Mouse (Mus musculus) brain, embryonic 14.5 days (tissue): ENCODE results near the gene Rbpjl. TPM values are rescaled to one million over a fixed set of nuclear protein-coding genes. Genes with fewer than 3 reads are reported as not detected.

Experiments used
- DNase-seq: peaks from one replicate; pipeline ENCODE4 v3.0.0-alpha.2; 2011; ENCODE audit warnings: low read depth
- CTCF ChIP-seq: fragments of 200-500 bp; IDR thresholded peaks from 2 replicates; pipeline ENCODE4 v1.5.1; 2012; ENCODE audit warnings: inconsistent platforms, mild to moderate bottlenecking, moderate library complexity, borderline replicate concordance; ENCODE audit not compliant: insufficient read depth, insufficient read length; ENCODE audit errors: extremely low read depth
- POLR2A ChIP-seq: fragments of 200-500 bp; IDR thresholded peaks from 2 replicates; pipeline ENCODE4 v1.6.1; 2012; ENCODE audit warnings: mild to moderate bottlenecking, inconsistent platforms, borderline replicate concordance; ENCODE audit not compliant: poor library complexity, insufficient read depth, insufficient read length, severe bottlenecking; ENCODE audit errors: extremely low read depth
- polyA plus RNA-seq: library from polyadenylated mRNA; depleted of rRNA; stranded (reverse); fragments of >200 nt; gene quantifications from 2 replicates; pipeline ENCODE4 v1.2.3, GENCODE M21; 2012

The Rbpjl gene
- polyA plus RNA-seq, 1 experiment, result 0.10 TPM

DNA sequence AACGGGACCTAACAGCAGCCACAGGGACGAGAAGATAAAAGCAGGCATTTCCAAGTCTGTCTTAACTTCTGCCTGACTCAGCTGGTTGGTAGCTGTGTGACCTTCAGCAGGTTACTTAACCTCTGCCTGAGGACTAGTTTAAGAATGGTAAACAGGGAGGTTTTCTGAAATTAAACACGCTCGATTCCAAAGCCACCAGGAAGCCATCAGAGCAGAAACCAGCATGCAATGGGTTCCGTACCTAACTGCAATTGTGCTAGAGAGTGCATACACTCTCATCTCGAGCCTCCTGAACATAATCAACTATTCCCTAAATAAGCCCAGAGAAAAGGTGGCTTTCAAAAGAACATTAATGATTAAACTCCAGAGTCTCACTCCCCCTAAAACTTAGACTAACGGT lies 38.8 kb downstream of the Rbpjl start:
- TF ChIP-seq CTCF (no peak), POLR2A (no peak)
- DNase-seq, result no peak

DNA sequence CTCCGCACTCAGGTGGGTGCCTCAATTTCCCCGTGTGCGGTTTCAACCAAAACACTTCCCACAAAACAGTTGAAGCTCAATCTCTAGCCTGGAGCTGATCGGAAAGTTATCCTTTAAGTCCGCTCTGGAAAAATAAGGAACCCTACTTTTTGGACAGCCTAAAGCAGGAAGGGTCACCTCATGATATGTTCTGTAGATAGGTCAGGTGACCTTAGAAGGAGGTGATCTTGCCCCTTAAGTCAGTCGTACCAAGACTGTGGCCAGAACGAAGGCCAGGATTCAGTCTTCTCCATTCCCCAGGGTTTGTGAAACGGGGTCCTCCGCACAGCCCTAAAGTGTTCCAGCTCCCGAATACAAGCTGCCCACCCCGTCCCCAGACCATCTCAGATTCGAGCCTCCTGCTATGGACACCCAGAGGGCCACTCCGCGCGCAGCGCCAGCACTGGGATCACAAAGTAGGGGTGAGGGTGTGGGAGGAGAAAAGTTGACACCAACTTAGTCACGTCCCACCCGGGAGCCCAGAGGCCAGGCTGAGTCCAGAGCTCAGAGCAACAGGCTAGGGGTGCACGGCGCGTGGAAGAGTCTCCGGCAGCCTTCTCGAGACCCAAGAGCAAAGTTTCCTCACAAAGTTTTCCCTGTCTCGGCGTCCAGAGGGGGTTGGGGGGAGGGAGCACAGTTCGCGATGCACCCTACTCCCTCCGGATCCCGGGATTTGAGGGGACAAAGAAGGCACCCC lies 39.5 kb downstream of the Rbpjl start:
- TF ChIP-seq CTCF (no peak), POLR2A (no peak)
- no peak for DNase-seq

DNA sequence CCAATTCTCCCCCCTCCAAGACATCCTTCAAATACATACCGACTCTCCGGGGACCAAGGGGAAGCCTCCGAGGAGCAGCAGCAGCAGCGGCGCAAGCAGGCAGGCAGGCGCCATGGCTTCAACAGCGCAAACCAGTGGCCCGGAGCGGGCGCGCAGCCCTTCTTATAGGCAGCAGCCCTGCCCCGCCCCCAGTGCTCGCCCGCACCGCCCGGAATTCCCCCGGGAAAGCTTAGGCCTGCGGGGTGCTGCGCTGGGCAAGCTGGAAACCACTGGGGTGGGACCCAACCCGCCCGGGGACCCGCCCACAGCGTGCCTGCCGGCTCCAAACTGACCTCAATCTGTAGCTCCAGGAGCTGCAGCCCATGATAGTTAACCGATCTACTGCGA lies 40.1 kb downstream of the Rbpjl start:
- peak; percentile 85 for DNase-seq
- peak; percentile 73; the same call in 1 of the 2 replicates for TF ChIP-seq POLR2A
- TF ChIP-seq CTCF, result no peak

DNA sequence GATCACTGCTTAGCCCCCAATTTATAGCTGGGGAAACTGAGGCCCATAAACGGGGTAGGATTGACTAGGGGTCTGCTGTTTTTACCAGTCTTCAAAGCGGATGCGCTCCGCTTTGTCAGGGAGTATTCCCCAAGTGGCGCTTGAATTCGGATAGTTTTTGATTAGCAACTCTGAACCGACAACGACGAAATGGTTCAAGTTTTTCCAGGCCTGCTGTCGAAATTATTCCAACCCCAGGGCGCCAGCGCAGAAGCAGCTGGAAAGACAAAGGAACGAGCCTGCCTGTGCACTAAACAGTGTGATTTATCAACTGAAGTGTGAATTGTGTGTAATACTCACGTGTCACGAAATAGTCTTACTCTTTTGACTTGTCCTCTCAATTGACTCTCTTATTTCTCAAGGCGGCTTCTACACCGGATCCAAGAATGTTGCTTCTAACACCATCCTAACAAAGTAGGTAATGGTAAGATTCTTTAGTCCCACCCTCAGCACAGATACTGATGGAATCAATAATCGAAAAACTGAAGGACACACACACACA lies 40.6 kb downstream of the Rbpjl start, which contains the start of gene Sdc4:
Sdc4 (minus strand) TSS at position 428 of the 541 bp plus-strand sequence.
- DNase-seq, result peak; percentile 45

DNA sequence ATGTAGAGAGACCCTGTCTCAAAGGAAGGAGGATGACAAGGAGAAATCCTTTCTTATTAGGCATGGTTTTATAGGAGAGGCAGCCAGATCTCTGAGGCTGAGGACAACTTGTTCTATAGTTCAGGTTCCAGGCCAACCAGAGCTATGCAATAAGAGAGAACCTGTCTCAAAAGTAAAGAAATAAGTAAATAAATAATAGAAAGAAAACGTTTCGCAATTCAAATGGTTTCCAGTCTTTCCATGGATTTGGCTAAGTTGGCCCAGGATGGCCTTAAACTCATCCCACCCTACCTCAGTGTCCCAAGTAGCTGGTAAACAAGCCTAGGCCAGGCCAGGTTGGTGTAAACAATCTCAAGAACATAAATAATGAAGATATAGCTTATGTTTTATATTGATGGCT lies 41.8 kb downstream of the Rbpjl start:
- TF ChIP-seq POLR2A (no peak), CTCF (no peak)

More for the DNA sequence above, 40.6 kb downstream of the Rbpjl start, which contains the start of gene Sdc4:
- no peak for TF ChIP-seq POLR2A
- TF ChIP-seq CTCF, result no peak

DNA sequence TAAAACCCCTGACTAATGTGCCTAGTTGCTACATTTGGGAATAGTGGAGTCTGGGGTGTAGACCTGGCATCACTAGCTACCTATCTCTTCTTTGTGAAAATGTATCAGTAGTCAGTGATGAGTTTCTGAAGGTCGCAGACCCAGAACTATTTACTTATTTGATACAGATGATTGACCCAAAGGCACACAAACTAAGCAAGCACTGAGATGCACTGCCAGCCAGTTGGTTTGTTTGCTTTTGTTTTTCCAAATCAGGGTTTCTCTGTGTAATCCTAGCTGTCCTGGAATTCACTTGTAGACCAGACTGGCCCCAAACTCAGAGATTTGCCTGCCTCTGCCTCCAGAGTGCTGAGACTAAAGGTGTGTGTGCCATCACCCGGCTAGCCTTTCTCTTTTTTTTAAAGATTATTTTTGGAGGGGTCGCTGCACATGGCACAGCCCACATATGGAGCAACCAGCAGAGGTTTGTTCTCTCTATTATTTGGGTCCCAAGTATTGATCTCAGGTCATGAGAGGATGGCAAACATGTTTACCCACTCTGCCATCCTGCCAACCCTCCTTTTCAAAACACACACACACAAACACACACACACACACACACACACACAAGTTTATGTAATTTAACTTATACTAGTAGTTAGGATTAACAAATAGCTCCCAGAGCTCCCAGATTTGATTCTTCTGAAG lies 42.6 kb downstream of the Rbpjl start:
- TF ChIP-seq CTCF (no peak), POLR2A (no peak)
- DNase-seq, result no peak

More for the DNA sequence above, 41.8 kb downstream of the Rbpjl start:
- DNase-seq, result no peak

DNA sequence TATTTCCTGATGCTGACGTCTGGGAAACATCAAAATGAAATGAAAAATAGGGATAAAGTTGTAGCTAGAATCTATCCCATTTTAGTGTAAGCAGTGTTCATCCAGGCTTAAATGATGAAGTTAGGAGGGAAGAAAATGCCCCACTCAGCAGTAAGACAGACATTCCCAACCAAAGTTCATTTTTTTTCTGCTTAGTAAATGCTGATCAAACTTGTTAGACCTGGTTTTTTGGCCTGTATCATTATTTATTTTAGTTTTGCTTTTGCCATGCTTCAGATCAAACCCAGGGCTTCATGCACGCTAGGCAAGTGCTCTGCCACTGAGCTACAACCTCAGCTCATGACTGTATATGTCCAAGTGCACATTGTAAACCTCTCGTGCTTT lies 43.1 kb downstream of the Rbpjl start:
- no peak for DNase-seq
- TF ChIP-seq CTCF (no peak), POLR2A (no peak)

DNA sequence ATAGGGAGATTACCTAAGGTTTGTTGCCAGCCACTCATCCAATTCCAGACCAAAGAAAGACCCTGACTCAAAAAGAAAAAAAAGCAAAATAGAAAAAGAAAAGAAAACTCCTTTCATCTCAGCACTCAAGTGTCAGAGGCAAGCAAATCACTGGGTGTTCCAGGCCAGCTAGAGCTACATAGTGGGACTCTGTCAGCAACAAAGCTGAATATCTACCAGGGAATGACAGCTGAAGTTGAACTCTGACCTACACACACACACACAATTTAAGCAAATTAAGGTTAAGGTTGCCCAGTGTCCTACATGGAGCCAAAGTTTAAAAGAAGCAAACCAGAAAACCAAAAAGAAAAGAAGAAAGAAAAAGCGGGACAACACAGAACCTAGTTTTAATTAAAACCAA lies 45.2 kb downstream of the Rbpjl start:
- TF ChIP-seq POLR2A (no peak), CTCF (no peak)
- no peak for DNase-seq

DNA sequence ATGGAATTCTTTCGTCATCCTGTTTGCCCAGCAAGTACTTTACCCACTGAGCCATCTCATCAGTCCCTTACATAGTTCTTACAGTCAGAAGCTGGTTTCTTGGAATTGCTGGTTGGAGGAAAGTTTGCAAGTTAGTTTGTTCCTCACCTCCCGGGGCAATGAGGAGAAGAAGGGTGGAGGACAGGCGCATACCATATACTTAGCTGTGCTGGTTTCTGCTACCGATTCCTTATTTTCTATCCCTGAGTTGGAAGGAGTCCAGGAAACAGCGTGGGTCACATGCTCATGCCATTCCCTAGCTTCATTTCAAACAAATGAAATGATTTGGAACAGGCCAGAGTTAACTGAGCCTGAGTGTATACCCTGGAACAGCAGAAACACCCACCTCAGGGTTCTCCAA lies 46.0 kb downstream of the Rbpjl start:
- TF ChIP-seq CTCF (no peak), POLR2A (no peak)
- DNase-seq, result no peak

DNA sequence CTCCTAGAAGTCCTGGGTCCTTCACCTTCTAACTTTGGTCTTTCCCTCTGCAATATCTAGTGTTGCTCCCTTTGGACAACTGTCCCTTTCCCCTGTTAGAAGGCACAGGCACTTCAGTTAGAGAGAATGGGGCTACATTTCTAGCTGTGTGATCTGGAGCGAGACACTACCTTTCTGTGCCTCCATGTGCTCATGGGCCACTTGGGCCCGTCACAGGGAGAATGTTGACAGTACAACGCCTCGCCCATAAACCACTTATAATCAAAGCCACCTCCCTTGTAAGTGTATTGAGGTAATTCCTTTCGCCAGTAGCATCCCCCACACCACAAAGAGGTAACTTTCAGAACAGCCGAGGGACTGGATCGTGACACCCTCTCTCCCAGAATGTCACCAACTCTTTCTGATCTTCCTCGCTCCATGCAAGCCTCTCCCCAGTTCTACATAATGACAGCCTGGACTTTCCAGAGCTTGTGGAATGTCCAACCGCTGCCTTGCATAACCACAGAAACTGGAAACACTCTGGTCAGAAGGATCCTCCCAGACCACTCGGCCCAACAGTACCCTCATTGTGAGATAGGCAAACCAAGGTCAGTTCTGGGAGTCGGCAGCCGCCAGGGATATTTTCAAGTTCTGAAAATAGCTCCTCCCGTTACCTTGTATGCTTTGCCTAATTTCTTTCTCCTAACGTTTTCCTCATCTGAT lies 46.6 kb downstream of the Rbpjl start:
- no peak for DNase-seq
- no peak for TF ChIP-seq CTCF
- no peak for TF ChIP-seq POLR2A
